Mouse (Mus musculus): ENCODE data around the gene Gfi1.

DNA sequence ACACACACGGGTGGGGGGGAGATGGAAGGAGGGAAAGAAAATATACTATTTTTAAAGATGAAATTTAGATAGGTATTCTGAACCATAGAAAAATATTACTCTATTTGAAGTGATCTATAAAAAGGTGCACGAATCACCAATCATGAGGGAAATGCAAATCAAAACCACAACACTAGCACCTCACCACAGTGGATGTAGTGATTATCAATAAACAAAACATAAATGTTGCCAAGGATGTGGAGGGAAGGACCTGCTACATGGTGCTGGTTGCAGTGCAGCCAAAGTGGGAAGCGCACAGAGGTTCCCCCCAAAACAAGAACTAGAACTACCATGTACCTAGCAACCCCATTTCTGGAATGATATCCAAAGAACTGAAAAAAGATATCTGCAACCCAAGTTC is 30.8 kb downstream of the Gfi1 start:
- TF ChIP-seq CTCF (conservative IDR thresholded peaks at IDR 0.05; ENCODE audit: low read length): no peak
- TF ChIP-seq POU5F1 (IDR thresholded peaks at IDR 0.05; ENCODE audit: borderline replicate concordance, low read length): no peak
- TF ChIP-seq NANOG (IDR thresholded peaks at IDR 0.05; ENCODE audit: borderline replicate concordance, low read length): no peak
